Mouse (Mus musculus): Measurements from ENCODE around the gene Tbc1d14. TPM values are rescaled to one million over a fixed set of nuclear protein-coding genes. Genes with fewer than 3 reads are reported as not detected.

The Tbc1d14 gene
- polyA plus RNA-seq, 1 experiment from 2014 or later, result 40.1 TPM

DNA sequence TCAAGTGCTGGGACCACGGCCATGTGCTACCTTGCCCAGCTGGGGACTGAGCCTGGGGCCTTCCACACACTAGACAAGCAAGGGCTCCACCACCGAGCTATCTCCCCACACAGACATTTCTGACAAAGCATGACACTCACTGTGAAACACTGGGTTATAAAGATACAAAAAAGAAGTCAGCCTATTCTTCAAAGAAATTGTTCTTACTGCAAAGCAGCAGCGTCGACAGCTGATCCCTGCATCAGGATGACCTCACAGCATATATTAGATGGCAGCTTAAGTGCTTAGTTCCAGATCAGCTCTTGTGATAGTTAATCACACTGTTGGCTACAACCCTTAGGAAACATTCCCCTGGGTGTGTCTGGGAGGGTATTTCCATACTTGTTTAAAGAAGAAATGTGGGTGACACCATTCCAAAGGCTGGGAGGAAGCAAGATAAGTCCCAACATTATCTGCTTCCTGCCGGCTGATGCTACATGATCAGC lies 69.8 kb downstream of the Tbc1d14 start:
- Histone ChIP-seq H3K36me3 (peaks cover 48% of the 10 kb centered on the region), H3K9ac (no peak overlapping the region), H3K27ac (no peak overlapping the region), H3K9me3 (no peaks in the 10 kb centered on the region), H3K4me1 (peaks cover 3% of the 10 kb centered on the region; the same call in 1 of the 2 replicates), H3K4me2 (no peak overlapping the region), H3K27me3 (no peaks in the 10 kb centered on the region), H3K4me3 (no peak overlapping the region)
- 75% methylated on average over 5 of the region's 5 CpGs for WGBS
- no peak for ATAC-seq (ENCODE audit: insufficient number of reproducible peaks, low FRiP score, low TSS enrichment, low read depth)

GRCm38 (mm10) chr5:36522782-36523181 lies 70.3 kb downstream of the Tbc1d14 start:
- 71% methylated on average over 2 of the region's 2 CpGs for WGBS
- no peaks in the 10 kb centered on the region for H3K9me3 ChIP-seq
- H3K9ac ChIP-seq, result no peak overlapping the region
- peaks cover 52% of the 10 kb centered on the region for H3K36me3 ChIP-seq
- H3K4me1 ChIP-seq, result no peaks in the 10 kb centered on the region
- H3K4me2 ChIP-seq, result no peak overlapping the region
- no peak overlapping the region for H3K27ac ChIP-seq
- no peak overlapping the region for H3K4me3 ChIP-seq
- ATAC-seq (ENCODE audit: insufficient number of reproducible peaks, low FRiP score, low TSS enrichment, low read depth), result no peak
- no peaks in the 10 kb centered on the region for H3K27me3 ChIP-seq

- 74% methylated on average over 3 of the region's 3 CpGs for WGBS
- no peak for ATAC-seq (ENCODE audit: insufficient number of reproducible peaks, low FRiP score, low TSS enrichment, low read depth)
- no peaks in the 10 kb centered on the region for H3K4me1 ChIP-seq
- no peaks in the 10 kb centered on the region for H3K27me3 ChIP-seq
- H3K4me2 ChIP-seq, result no peak overlapping the region
- no peak overlapping the region for H3K4me3 ChIP-seq
- H3K9me3 ChIP-seq, result no peaks in the 10 kb centered on the region
- no peak overlapping the region for H3K27ac ChIP-seq
- H3K36me3 ChIP-seq, result peaks cover 81% of the 10 kb centered on the region
- no peak overlapping the region for H3K9ac ChIP-seq
Observed at GRCm38 (mm10) chr5:36519751-36520150, 73.3 kb downstream of the Tbc1d14 start.

GRCm38 (mm10) chr5:36517596-36517995 lies 75.5 kb downstream of the Tbc1d14 start:
- Histone ChIP-seq H3K36me3 (peaks cover 91% of the 10 kb centered on the region), H3K4me1 (no peaks in the 10 kb centered on the region), H3K27me3 (no peaks in the 10 kb centered on the region), H3K4me3 (no peak overlapping the region), H3K27ac (no peak overlapping the region), H3K9me3 (no peaks in the 10 kb centered on the region), H3K9ac (no peak overlapping the region), H3K4me2 (no peak overlapping the region)
- ATAC-seq (ENCODE audit: insufficient number of reproducible peaks, low FRiP score, low TSS enrichment, low read depth), result no peak
- WGBS, result 72% methylated on average over 3 of the region's 3 CpGs

DNA sequence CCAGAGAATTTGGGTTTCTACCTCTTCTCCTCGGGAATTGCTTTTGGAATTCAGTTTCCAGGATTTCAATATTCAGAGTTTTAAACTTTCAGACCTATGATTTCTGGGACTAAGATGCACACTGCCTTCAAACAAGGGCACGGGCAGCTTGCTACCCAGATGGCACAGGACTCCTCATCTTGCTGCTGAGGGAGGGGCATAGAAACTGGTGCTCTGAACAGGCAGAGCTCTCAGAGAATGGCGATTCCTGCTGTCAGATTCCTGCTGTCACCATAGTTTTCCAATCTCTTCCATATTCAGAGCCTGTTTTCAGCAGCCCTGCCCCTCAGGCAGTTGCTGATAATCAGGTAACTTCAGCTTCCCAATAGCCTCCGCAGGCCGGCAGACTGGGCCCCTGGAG lies 77.5 kb downstream of the Tbc1d14 start:
- no peaks in the 10 kb centered on the region for H3K9me3 ChIP-seq
- H3K4me3 ChIP-seq, result no peak overlapping the region
- 85% methylated on average over 5 of the region's 5 CpGs for WGBS
- H3K9ac ChIP-seq, result no peak overlapping the region
- no peak for ATAC-seq (ENCODE audit: insufficient number of reproducible peaks, low FRiP score, low TSS enrichment, low read depth)
- H3K36me3 ChIP-seq, result peaks cover 92% of the 10 kb centered on the region
- no peak overlapping the region for H3K27ac ChIP-seq
- no peak overlapping the region for H3K4me2 ChIP-seq
- H3K27me3 ChIP-seq, result no peaks in the 10 kb centered on the region
- no peaks in the 10 kb centered on the region for H3K4me1 ChIP-seq

- H3K27me3 ChIP-seq, result no peaks in the 10 kb centered on the region
- no peak for ATAC-seq (ENCODE audit: insufficient number of reproducible peaks, low FRiP score, low TSS enrichment, low read depth)
- H3K4me3 ChIP-seq, result no peak overlapping the region
- no peak overlapping the region for H3K27ac ChIP-seq
- no peaks in the 10 kb centered on the region for H3K4me1 ChIP-seq
- peaks cover 91% of the 10 kb centered on the region for H3K36me3 ChIP-seq
- H3K4me2 ChIP-seq, result no peak overlapping the region
- H3K9ac ChIP-seq, result no peak overlapping the region
- WGBS, result 91% methylated on average over 1 of the region's 1 CpGs
- no peaks in the 10 kb centered on the region for H3K9me3 ChIP-seq
Observed at GRCm38 (mm10) chr5:36515126-36515525, 78.0 kb downstream of the Tbc1d14 start.

DNA sequence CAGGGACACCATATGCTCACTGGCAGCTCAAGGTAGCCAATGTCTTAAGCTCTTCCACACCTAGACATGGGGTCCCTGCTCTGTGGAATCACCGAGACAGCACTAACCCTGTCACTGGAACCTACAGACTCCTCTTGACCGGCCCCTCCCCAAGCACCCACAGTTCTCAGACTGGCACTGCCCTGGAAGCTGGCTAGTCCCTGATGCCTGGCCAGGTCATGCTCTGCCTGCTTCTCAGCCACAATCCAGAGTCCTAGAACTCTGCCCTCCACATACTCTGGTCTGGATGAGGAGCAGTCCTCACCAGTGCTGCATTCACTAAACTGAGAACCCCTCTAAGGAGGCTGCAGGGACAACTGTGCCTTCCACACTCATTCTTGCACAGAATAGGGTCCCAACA lies 82.1 kb downstream of the Tbc1d14 start:
- Histone ChIP-seq H3K9me3 (no peaks in the 10 kb centered on the region), H3K27ac (no peak overlapping the region), H3K36me3 (peaks cover 84% of the 10 kb centered on the region), H3K9ac (no peak overlapping the region), H3K4me2 (no peak overlapping the region), H3K27me3 (no peaks in the 10 kb centered on the region), H3K4me3 (no peak overlapping the region), H3K4me1 (no peaks in the 10 kb centered on the region)
- no peak for ATAC-seq (ENCODE audit: insufficient number of reproducible peaks, low FRiP score, low TSS enrichment, low read depth)
- WGBS, result 94% methylated on average over 2 of the region's 2 CpGs

- ATAC-seq (ENCODE audit: insufficient number of reproducible peaks, low FRiP score, low TSS enrichment, low read depth), result no peak
Observed at GRCm38 (mm10) chr5:36508351-36508750, 84.7 kb downstream of the Tbc1d14 start.

GRCm38 (mm10) chr5:36505643-36506042 lies 87.4 kb downstream of the Tbc1d14 start:
- Histone ChIP-seq H3K9ac (no peak overlapping the region), H3K36me3 (peaks cover 89% of the 10 kb centered on the region), H3K4me2 (no peak overlapping the region), H3K4me1 (no peaks in the 10 kb centered on the region), H3K27ac (no peak overlapping the region), H3K9me3 (no peaks in the 10 kb centered on the region), H3K27me3 (no peaks in the 10 kb centered on the region), H3K4me3 (no peak overlapping the region)
- no peak for ATAC-seq (ENCODE audit: insufficient number of reproducible peaks, low FRiP score, low TSS enrichment, low read depth)
- WGBS, result 70% methylated on average over 5 of the region's 5 CpGs

More at GRCm38 (mm10) chr5:36508351-36508750, 84.7 kb downstream of the Tbc1d14 start:
- H3K4me2 ChIP-seq, result no peak overlapping the region
- no peak overlapping the region for H3K27ac ChIP-seq
- H3K9ac ChIP-seq, result no peak overlapping the region
- WGBS, result 93% methylated on average over 10 of the region's 10 CpGs
- no peaks in the 10 kb centered on the region for H3K4me1 ChIP-seq
- no peaks in the 10 kb centered on the region for H3K27me3 ChIP-seq
- no peak overlapping the region for H3K4me3 ChIP-seq
- no peaks in the 10 kb centered on the region for H3K9me3 ChIP-seq
- peaks cover 88% of the 10 kb centered on the region for H3K36me3 ChIP-seq

DNA sequence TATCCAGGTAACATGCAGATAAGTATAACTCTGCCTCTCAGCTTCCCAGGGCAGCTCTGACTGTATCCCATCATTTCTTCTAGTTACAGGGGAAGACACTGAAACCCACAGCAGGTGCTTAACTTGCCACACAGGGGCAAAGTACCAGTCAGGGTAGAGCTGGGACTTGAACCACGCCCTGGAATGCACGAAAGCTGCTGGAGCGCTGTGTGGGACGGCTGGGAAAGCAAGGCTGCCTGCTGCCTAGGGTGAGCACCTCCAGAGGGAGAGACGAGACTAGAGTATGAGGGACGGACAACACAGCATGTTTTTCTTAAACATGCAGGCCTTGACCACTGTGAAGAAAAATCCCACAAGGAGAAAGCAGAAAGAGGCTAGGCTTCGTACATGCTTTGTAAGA lies 87.8 kb downstream of the Tbc1d14 start:
- WGBS, result 90% methylated on average over 7 of the region's 7 CpGs
- Histone ChIP-seq H3K9ac (no peak overlapping the region), H3K9me3 (no peaks in the 10 kb centered on the region), H3K4me1 (no peaks in the 10 kb centered on the region), H3K4me3 (no peak overlapping the region), H3K27me3 (no peaks in the 10 kb centered on the region), H3K27ac (no peak overlapping the region), H3K4me2 (no peak overlapping the region), H3K36me3 (peaks cover 90% of the 10 kb centered on the region)
- ATAC-seq (ENCODE audit: insufficient number of reproducible peaks, low FRiP score, low TSS enrichment, low read depth), result no peak

DNA sequence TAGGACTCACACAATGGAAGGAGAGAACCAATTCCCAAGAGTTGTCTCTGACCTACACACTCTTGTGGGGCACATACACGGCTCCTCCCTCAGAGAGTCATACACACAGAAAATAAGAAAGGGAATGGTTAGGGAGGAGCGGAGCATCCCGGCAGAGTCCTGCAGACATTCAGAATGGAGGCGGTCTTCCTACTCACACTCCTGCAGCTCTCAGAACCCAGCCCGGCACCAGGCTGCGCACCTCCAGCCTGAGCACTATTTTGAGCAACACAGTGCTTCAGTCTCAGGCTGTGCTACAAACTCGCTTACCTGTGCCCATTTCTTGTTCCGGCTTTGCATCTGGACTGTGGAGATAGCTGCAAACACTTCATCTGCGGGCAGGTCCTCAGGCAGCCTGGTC lies 98.4 kb downstream of the Tbc1d14 start:
- Histone ChIP-seq H3K4me1 (no peaks in the 10 kb centered on the region), H3K4me2 (no peak overlapping the region), H3K27ac (no peak overlapping the region), H3K9me3 (no peaks in the 10 kb centered on the region), H3K4me3 (no peak overlapping the region), H3K27me3 (no peaks in the 10 kb centered on the region), H3K36me3 (peaks cover 74% of the 10 kb centered on the region), H3K9ac (no peak overlapping the region)
- 95% methylated on average over 9 of the region's 9 CpGs for WGBS
- ATAC-seq (ENCODE audit: insufficient number of reproducible peaks, low FRiP score, low TSS enrichment, low read depth), result no peak

- Histone ChIP-seq H3K4me2 (no peak overlapping the region), H3K27me3 (no peaks in the 10 kb centered on the region), H3K27ac (no peak overlapping the region), H3K9ac (no peak overlapping the region), H3K36me3 (peaks cover 71% of the 10 kb centered on the region), H3K9me3 (no peaks in the 10 kb centered on the region), H3K4me3 (no peak overlapping the region), H3K4me1 (no peaks in the 10 kb centered on the region)
- 85% methylated on average over 6 of the region's 6 CpGs for WGBS
- ATAC-seq (ENCODE audit: insufficient number of reproducible peaks, low FRiP score, low TSS enrichment, low read depth), result no peak
Observed at GRCm38 (mm10) chr5:36493919-36494318, 99.2 kb downstream of the Tbc1d14 start.

DNA sequence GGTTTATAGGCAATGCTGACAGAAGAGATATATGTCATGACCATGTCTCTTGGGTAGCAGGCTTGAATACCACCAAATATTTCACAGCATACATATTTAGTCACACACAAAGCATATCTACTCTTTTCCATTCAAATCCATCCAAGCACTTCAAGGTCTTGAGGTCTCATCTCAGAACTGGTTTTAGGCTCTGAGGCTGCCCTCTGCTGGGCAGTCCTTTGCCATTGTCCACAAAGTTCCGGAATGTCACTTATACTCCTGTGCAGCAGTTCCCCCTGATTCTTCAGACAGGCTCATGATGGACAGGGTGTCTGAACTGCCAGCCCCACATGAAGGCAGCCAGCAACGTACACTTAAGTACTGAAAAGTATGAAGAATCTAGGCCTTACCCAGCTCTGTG lies 103.9 kb downstream of the Tbc1d14 start:
- Histone ChIP-seq H3K36me3 (peaks cover 35% of the 10 kb centered on the region), H3K4me1 (peaks cover 10% of the 10 kb centered on the region), H3K27me3 (peaks cover 27% of the 10 kb centered on the region), H3K9me3 (no peaks in the 10 kb centered on the region), H3K27ac (no peak overlapping the region), H3K4me2 (no peak overlapping the region), H3K9ac (no peak overlapping the region), H3K4me3 (no peak overlapping the region)
- 57% methylated on average over 2 of the region's 2 CpGs for WGBS
- ATAC-seq (ENCODE audit: insufficient number of reproducible peaks, low FRiP score, low TSS enrichment, low read depth), result no peak
